Mouse (Mus musculus): Measurements from ENCODE around the gene Snx27.

- no peak for TF ChIP-seq GATA1 (IDR thresholded peaks at IDR 0.05; ENCODE audit: low read length)
- no peak for TF ChIP-seq TAL1 (IDR thresholded peaks at IDR 0.05; ENCODE audit: low read length)
These were observed 80.3 kb downstream of the Snx27 start for GRCm38 (mm10) chr3:94502243-94502642.
